In genomic region chrX:167032586-167032985, GRCm38 (mm10) we compare ENCODE assay signal across 10 mouse cellular contexts.
DNase-seq lines count a peak whose midpoint lies in the region; ATAC-seq lines count a peak whose summit lies in the region.
"Had no signal": no experiment of that assay in that cellular context is flagged by ENCODE, and none has a peak within 500 bp of the region (broad histone marks: within the 10 kb centered on the region; RNA-seq: fewer than 3 reads in every experiment).

No protein-coding gene starts in this region.

- H3K27ac ChIP-seq in intestine, embryonic 15.5 days: no peak overlapping the region

- 35% methylated on average over 3 of the region's 3 CpGs for WGBS in intestine, embryonic 15.5 days

- H3K9ac ChIP-seq in intestine, embryonic 15.5 days: no peak overlapping the region

- 0 out of 2 replicates have a peak, but pooled peaks have one; percentile 39 for ATAC-seq in intestine, embryonic 15.5 days

- H3K4me1 ChIP-seq in intestine, embryonic 15.5 days (replicated peaks): no peaks in the 10 kb centered on the region

- DNase-seq in gastrocnemius, adult 18-20 months (ENCODE audit: low spot score): peak; percentile 1
- no peak for DNase-seq in gastrocnemius, postnatal 10 days
- peak; percentile 13 for DNase-seq in R1 (ENCODE audit: low read depth, low spot score)
- peak; percentile 39 for DNase-seq in lung, postnatal 10 days
- no peak for DNase-seq in layer of hippocampus, postnatal 25 days (ENCODE audit: extremely low spot score in 1 of 2, low spot score in 1 of 2)
- no peak for DNase-seq in frontal cortex, postnatal 14 days (ENCODE audit: low spot score in 2 of 2)
- no peak for DNase-seq in c-Kit-positive CD71-positive TER-119-positive erythroid progenitor cells, embryonic 14.5 days (ENCODE audit: low spot score)
- DNase-seq: adrenal gland, postnatal 14 days; right cerebral cortex, postnatal 4 days had no signal

- no peaks in the 10 kb centered on the region for H3K27me3 ChIP-seq in intestine, embryonic 15.5 days (replicated peaks)

- no peaks in the 10 kb centered on the region for H3K9me3 ChIP-seq in intestine, embryonic 15.5 days

- no peaks in the 10 kb centered on the region for H3K36me3 ChIP-seq in intestine, embryonic 15.5 days

- no peak overlapping the region for H3K4me3 ChIP-seq in intestine, embryonic 15.5 days (replicated peaks)

- H3K4me2 ChIP-seq in intestine, embryonic 15.5 days (replicated peaks): no peak overlapping the region

Comparison
In these comparisons a context has a peak if more than half of its experiments do, and no peak if none do; other contexts are left out.
1. DNase-seq: peak in gastrocnemius, adult 18-20 months (single experiment), R1 (single experiment) and lung, postnatal 10 days (single experiment); none in gastrocnemius, postnatal 10 days (single experiment), layer of hippocampus, postnatal 25 days (0 of 2), frontal cortex, postnatal 14 days (0 of 2) and c-Kit-positive CD71-positive TER-119-positive erythroid progenitor cells, embryonic 14.5 days (single experiment).